Mouse (Mus musculus) forebrain, embryonic 15.5 days (tissue): ENCODE measurements around the gene Klk11. TPM values are rescaled to one million over a fixed set of nuclear protein-coding genes. Genes with fewer than 3 reads are reported as not detected.
A peak's percentile ranks its signal among the peaks of the same experiment; 100 is the strongest.

Experiments used
- ATAC-seq: fragments of 200-750 bp; cut with Nextera tagmentation; replicated peaks from 2 replicates; pipeline ENCODE4 v1.8.0; 2017; ENCODE audit warnings: mild to moderate bottlenecking, moderate TSS enrichment, moderate library complexity
- H3K27ac ChIP-seq: fragments of 300-500 bp; sonication (generic); replicated peaks from 2 replicates; pipeline ENCODE4 v1.5.1; 2015; ENCODE audit warnings: mild to moderate bottlenecking, inconsistent platforms
- H3K27me3 ChIP-seq: fragments of 300-500 bp; sonication (generic); 2 replicates; pipeline ENCODE4 v1.6.1; 2015; ENCODE audit warnings: inconsistent platforms
- H3K36me3 ChIP-seq: fragments of 300-500 bp; sonication (generic); 2 replicates; pipeline ENCODE4 v1.6.1; 2015; ENCODE audit warnings: mild to moderate bottlenecking, inconsistent platforms
- H3K4me1 ChIP-seq: fragments of 300-500 bp; sonication (generic); 2 replicates; pipeline ENCODE4 v1.6.1; 2015; ENCODE audit warnings: inconsistent platforms
- H3K4me2 ChIP-seq: fragments of 300-500 bp; sonication (generic); replicated peaks from 2 replicates; pipeline ENCODE4 v1.6.1; 2015; ENCODE audit warnings: mild to moderate bottlenecking, inconsistent platforms
- H3K4me3 ChIP-seq: fragments of 300-500 bp; sonication (generic); 2 replicates; pipeline ENCODE4 v1.5.1; 2015; ENCODE audit warnings: mild to moderate bottlenecking, inconsistent platforms
- H3K9ac ChIP-seq: fragments of 300-500 bp; sonication (generic); replicated peaks from 2 replicates; pipeline ENCODE4 v1.6.1; 2015; ENCODE audit warnings: mild to moderate bottlenecking, inconsistent platforms
- H3K9me3 ChIP-seq: fragments of 300-500 bp; sonication (generic); 2 replicates; pipeline ENCODE4 v1.6.1; 2016; ENCODE audit warnings: inconsistent platforms
- WGBS: fragments of 180-500 bp; shearing (Covaris S2); methylation state at CpG from one replicate; pipeline ENCODE4 v1.1.7; 2015; ENCODE audit warnings: mixed read lengths; 5-methylcytosine and 5-hydroxymethylcytosine counted together
- polyA plus RNA-seq: library from polyadenylated mRNA; unstranded; fragments of >200 nt; fragmentation: Nextera tagmentation; extraction: Ambion mirVana; gene quantifications from 2 replicates; pipeline ENCODE4 v1.2.1, GENCODE M21; 2015

Gene Klk11
- polyA plus RNA-seq, 1 experiment from 2014 or later = not detected

- WGBS = 36% methylated on average over 13 of the region's 13 CpGs
Measured at GRCm38 (mm10) chr7:43797844-43798462, 23.5 kb downstream of the Klk11 start.

GRCm38 (mm10) chr7:43799876-43800275 lies 25.5 kb downstream of the Klk11 start:
- H3K4me2 ChIP-seq = no peak overlapping the region
- no peak overlapping the region for H3K27ac ChIP-seq
- peaks cover 20% of the 10 kb centered on the region for H3K4me1 ChIP-seq
- 75% methylated on average over 7 of the region's 7 CpGs for WGBS
- no peaks in the 10 kb centered on the region for H3K36me3 ChIP-seq
- H3K4me3 ChIP-seq = no peak overlapping the region
- H3K9ac ChIP-seq = no peak overlapping the region
- H3K27me3 ChIP-seq = peaks cover 27% of the 10 kb centered on the region
- no peak for ATAC-seq
- no peaks in the 10 kb centered on the region for H3K9me3 ChIP-seq

More at GRCm38 (mm10) chr7:43797844-43798462, 23.5 kb downstream of the Klk11 start:
- peaks cover 32% of the 10 kb centered on the region for H3K27me3 ChIP-seq
- H3K9ac ChIP-seq = peak overlapping the region; percentile 55
- peak overlapping the region; percentile 80 for H3K4me2 ChIP-seq
- H3K9me3 ChIP-seq = no peaks in the 10 kb centered on the region
- H3K36me3 ChIP-seq = no peaks in the 10 kb centered on the region
- no peak overlapping the region for H3K27ac ChIP-seq
- ATAC-seq = peak; percentile 57
- peaks cover 20% of the 10 kb centered on the region for H3K4me1 ChIP-seq
- peak overlapping the region; percentile 52 for H3K4me3 ChIP-seq

- WGBS = 55% methylated on average over 5 of the region's 5 CpGs
- no peaks in the 10 kb centered on the region for H3K27me3 ChIP-seq
- no peaks in the 10 kb centered on the region for H3K9me3 ChIP-seq
- no peak within 1 kb of the TSS for H3K27ac ChIP-seq
- no peaks in the 10 kb centered on the region for H3K4me1 ChIP-seq
- no peak within 1 kb of the TSS for H3K4me3 ChIP-seq
- H3K36me3 ChIP-seq = no peaks in the 10 kb centered on the region
- H3K9ac ChIP-seq = no peak within 1 kb of the TSS
- no peak for ATAC-seq
- H3K4me2 ChIP-seq = no peak within 1 kb of the TSS
Measured at GRCm38 (mm10) chr7:43810994-43811393, 36.6 kb downstream of the Klk11 start, which contains the start of gene Klk7. Gene Klk7 (plus strand): TSS chr7:43811294.

GRCm38 (mm10) chr7:43815211-43815610 lies 40.8 kb downstream of the Klk11 start:
- WGBS = 84% methylated on average over 7 of the region's 7 CpGs
- no peaks in the 10 kb centered on the region for H3K4me1 ChIP-seq
- H3K9ac ChIP-seq = no peak overlapping the region
- H3K27ac ChIP-seq = no peak overlapping the region
- H3K4me3 ChIP-seq = no peak overlapping the region
- H3K9me3 ChIP-seq = no peaks in the 10 kb centered on the region
- ATAC-seq = no peak
- H3K27me3 ChIP-seq = no peaks in the 10 kb centered on the region
- no peaks in the 10 kb centered on the region for H3K36me3 ChIP-seq
- H3K4me2 ChIP-seq = no peak overlapping the region

GRCm38 (mm10) chr7:43816746-43817145 lies 42.3 kb downstream of the Klk11 start:
- Histone ChIP-seq H3K36me3 (no peaks in the 10 kb centered on the region), H3K9ac (no peak overlapping the region), H3K27me3 (no peaks in the 10 kb centered on the region), H3K4me2 (no peak overlapping the region), H3K4me1 (no peaks in the 10 kb centered on the region), H3K27ac (no peak overlapping the region), H3K4me3 (no peak overlapping the region), H3K9me3 (no peaks in the 10 kb centered on the region)
- no peak for ATAC-seq

- Histone ChIP-seq H3K27me3 (no peaks in the 10 kb centered on the region), H3K9me3 (no peaks in the 10 kb centered on the region), H3K9ac (no peak overlapping the region), H3K4me2 (no peak overlapping the region), H3K27ac (no peak overlapping the region), H3K4me1 (no peaks in the 10 kb centered on the region), H3K4me3 (no peak overlapping the region), H3K36me3 (no peaks in the 10 kb centered on the region)
- WGBS = 93% methylated on average over 7 of the region's 7 CpGs
- ATAC-seq = no peak
Measured at GRCm38 (mm10) chr7:43821581-43821980, 47.2 kb downstream of the Klk11 start.

- no peaks in the 10 kb centered on the region for H3K36me3 ChIP-seq
- no peak within 1 kb of the TSS for H3K9ac ChIP-seq
- H3K27me3 ChIP-seq = no peaks in the 10 kb centered on the region
- no peaks in the 10 kb centered on the region for H3K9me3 ChIP-seq
- no peaks in the 10 kb centered on the region for H3K4me1 ChIP-seq
- no peak for ATAC-seq
- H3K4me2 ChIP-seq = no peak within 1 kb of the TSS
- 81% methylated on average over 10 of the region's 10 CpGs for WGBS
- H3K4me3 ChIP-seq = no peak within 1 kb of the TSS
- no peak within 1 kb of the TSS for H3K27ac ChIP-seq
Measured at GRCm38 (mm10) chr7:43824199-43824598, 49.8 kb downstream of the Klk11 start, which contains the start of gene Klk6. Gene Klk6 (plus strand): TSS chr7:43824499.

GRCm38 (mm10) chr7:43826056-43826455 lies 51.7 kb downstream of the Klk11 start:
- H3K4me3 ChIP-seq = no peak overlapping the region
- H3K36me3 ChIP-seq = no peaks in the 10 kb centered on the region
- no peak overlapping the region for H3K27ac ChIP-seq
- H3K9me3 ChIP-seq = no peaks in the 10 kb centered on the region
- no peak overlapping the region for H3K9ac ChIP-seq
- no peaks in the 10 kb centered on the region for H3K4me1 ChIP-seq
- ATAC-seq = no peak
- H3K27me3 ChIP-seq = no peaks in the 10 kb centered on the region
- no peak overlapping the region for H3K4me2 ChIP-seq
- WGBS = 89% methylated on average over 5 of the region's 5 CpGs

GRCm38 (mm10) chr7:43827706-43828105 lies 53.3 kb downstream of the Klk11 start:
- no peaks in the 10 kb centered on the region for H3K4me1 ChIP-seq
- H3K9ac ChIP-seq = no peak overlapping the region
- H3K4me2 ChIP-seq = no peak overlapping the region
- H3K9me3 ChIP-seq = no peaks in the 10 kb centered on the region
- no peaks in the 10 kb centered on the region for H3K36me3 ChIP-seq
- ATAC-seq = no peak
- H3K4me3 ChIP-seq = no peak overlapping the region
- 82% methylated on average over 4 of the region's 4 CpGs for WGBS
- H3K27me3 ChIP-seq = no peaks in the 10 kb centered on the region
- no peak overlapping the region for H3K27ac ChIP-seq

Other genes starting within 250 kb of the Klk11 start
- gene Cd33, start 230.2 kb upstream of the Klk11 start, polyA plus RNA-seq = 0.88 and 1.0 TPM in 2 replicates
- 11.3 and 11.5 TPM in 2 replicates for gene Zfp658, start 212.3 kb upstream of the Klk11 start, polyA plus RNA-seq
- gene Zfp719, start 195.0 kb upstream of the Klk11 start, polyA plus RNA-seq = 15.8 and 17.9 TPM in 2 replicates
- gene Zfp819, start 167.4 kb upstream of the Klk11 start, polyA plus RNA-seq = 0.25 and 0.27 TPM in 2 replicates
- not detected in 2 replicates for gene Ceacam18, start 139.9 kb upstream of the Klk11 start, polyA plus RNA-seq
- gene Siglece, start 114.4 kb upstream of the Klk11 start, polyA plus RNA-seq = 0.13 and 0.18 TPM in 2 replicates
- 29.3 and 31.1 TPM in 2 replicates for gene Ctu1, start 102.6 kb upstream of the Klk11 start, polyA plus RNA-seq
- not detected in 2 replicates for gene Klk14, start 84.2 kb upstream of the Klk11 start, polyA plus RNA-seq
- gene Klk13, start 62.0 kb upstream of the Klk11 start, polyA plus RNA-seq = not detected in 2 replicates
- not detected in 2 replicates for gene Klk12, start 5.7 kb upstream of the Klk11 start, polyA plus RNA-seq
- 0.17 and 0.36 TPM in 2 replicates for gene Klk10, start 6.4 kb downstream of the Klk11 start, polyA plus RNA-seq
- gene Klk9, start 17.3 kb downstream of the Klk11 start, polyA plus RNA-seq = not detected in 2 replicates
- gene Klk8, start 23.0 kb downstream of the Klk11 start, polyA plus RNA-seq = 4.8 and 6.4 TPM in 2 replicates
- not detected in 2 replicates for gene Klk7, start 36.7 kb downstream of the Klk11 start, polyA plus RNA-seq
- not detected in 2 replicates for gene Klk6, start 49.9 kb downstream of the Klk11 start, polyA plus RNA-seq
- not detected in 2 replicates for gene Klk5, start 67.4 kb downstream of the Klk11 start, polyA plus RNA-seq
- 0.24 and 0.59 TPM in 2 replicates for gene Klk4, start 106.6 kb downstream of the Klk11 start, polyA plus RNA-seq
- not detected in 2 replicates for gene Klk15, start 159.1 kb downstream of the Klk11 start, polyA plus RNA-seq
- not detected in 2 replicates for gene Klk1b8, start 176.1 kb downstream of the Klk11 start, polyA plus RNA-seq
- not detected in 2 replicates for gene Klk1b1, start 192.1 kb downstream of the Klk11 start, polyA plus RNA-seq
- gene Klk1b9, start 201.5 kb downstream of the Klk11 start, polyA plus RNA-seq = not detected in 2 replicates
- gene Klk1b11, start 221.3 kb downstream of the Klk11 start, polyA plus RNA-seq = not detected in 2 replicates
- not detected in 2 replicates for gene Klk1b26, start 237.6 kb downstream of the Klk11 start, polyA plus RNA-seq